Mouse (Mus musculus): Measurements from ENCODE around the gene Grm7.

Grm7 gene

DNA sequence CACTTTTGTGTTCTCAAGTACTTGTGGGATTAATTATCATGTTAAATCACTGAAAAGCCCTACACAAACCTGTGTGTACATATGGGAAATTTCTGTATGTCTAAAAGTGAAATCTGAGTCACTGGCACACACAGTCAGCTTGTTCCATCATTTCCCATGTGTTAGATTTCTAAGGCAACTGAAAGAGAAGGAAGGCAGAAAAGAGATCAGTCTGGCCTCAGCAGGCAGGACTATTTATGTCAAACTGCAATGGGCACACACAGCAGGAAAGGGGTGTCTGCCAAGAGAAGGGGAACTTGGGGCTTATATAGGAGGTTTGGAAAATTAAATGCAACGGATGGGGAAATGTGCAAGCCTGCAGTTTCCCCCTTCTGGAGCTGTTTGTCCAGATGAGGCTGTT is 913.2 kb downstream of the Grm7 start:
- no peak for DNase-seq (ENCODE audit: low spot score in 2 of 2)

DNA sequence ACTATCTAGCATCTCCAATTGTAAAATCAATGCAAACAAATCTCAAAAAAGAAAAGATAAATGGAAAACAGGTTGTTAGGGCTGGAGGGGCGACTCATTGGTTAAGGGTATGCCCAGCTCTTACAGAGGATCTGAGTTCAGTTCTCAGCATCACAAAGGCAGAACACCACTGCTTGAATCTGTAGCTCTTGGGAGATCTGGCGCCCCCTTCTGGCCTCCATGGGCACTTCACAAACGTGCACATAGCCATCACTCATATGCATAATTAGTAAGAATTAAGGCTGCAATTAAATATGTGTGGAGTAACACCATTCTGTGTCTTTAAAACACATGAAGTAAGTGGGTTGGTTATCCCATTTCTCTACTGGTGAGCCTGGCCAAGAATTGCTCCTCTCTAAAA is 914.1 kb downstream of the Grm7 start:
- DNase-seq (ENCODE audit: low spot score in 2 of 2) = no peak

DNA sequence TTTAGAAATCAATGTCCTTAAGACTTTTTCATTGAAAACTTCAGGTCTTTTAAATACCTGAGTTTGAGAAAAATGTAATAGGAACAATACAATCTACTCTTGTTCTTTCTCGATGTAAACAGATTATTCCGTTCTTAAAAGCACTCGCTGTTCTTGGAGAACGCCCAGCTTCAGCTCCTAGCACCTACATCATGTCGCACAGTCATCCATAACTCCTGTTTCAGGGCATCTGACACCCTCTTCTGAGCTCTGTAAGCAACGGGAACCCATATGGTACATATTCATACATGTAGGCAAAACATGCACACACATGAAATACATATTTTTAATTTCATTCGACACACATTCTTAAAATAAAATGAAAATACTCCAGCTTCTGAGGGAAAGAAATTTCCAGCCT is 916.0 kb downstream of the Grm7 start:
- DNase-seq (ENCODE audit: low spot score in 2 of 2) = no peak

DNA sequence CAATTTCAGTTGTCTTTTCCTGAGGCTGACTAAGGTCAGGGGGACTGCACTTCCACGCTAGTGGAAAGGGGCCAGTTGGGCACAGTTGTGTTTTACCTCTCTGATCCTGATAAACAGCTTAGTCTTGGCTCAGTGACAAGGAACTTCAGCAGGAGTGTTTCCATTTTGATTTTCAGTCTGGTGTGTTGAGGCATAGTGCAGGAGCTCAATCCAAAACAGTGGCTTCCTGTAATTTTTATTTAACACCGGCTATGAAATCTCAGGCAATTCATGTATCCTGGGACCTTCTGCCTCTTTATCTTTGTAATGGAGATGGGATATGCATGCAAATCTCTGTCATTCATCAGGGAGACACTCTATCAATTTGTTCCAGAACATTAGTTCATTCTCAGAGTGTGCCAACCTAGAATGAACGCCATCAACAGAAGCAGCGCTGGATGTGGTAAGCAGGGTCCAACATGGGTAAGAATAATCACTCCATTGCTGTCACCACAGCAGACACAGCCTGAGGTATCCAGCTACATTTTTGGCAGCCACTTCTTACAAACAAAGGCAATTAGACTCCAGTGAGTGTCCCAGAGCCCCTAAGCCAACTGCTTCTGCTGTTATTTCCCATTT is 926.2 kb downstream of the Grm7 start:
- DNase-seq (ENCODE audit: low spot score in 2 of 2) = no peak

DNA sequence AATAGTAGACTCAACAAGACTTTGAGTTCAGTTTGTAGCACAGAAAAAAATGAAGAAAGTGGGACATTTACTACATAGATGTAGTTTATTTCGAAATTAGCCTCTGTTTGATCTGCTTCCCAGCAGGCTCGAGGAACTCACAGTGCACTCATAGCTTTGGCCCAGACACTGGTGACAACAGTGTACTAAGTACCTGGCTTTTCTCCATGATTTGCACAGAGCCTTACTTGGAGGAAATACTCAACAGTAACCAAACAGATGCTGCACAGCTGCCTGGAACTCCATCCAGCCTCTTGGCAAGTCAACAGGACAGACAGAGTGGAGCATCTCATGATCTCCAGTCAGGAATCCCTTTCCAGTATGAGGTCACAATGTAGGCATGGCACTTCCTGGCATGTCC is 939.5 kb downstream of the Grm7 start:
- no peak for DNase-seq (ENCODE audit: low spot score in 2 of 2)

DNA sequence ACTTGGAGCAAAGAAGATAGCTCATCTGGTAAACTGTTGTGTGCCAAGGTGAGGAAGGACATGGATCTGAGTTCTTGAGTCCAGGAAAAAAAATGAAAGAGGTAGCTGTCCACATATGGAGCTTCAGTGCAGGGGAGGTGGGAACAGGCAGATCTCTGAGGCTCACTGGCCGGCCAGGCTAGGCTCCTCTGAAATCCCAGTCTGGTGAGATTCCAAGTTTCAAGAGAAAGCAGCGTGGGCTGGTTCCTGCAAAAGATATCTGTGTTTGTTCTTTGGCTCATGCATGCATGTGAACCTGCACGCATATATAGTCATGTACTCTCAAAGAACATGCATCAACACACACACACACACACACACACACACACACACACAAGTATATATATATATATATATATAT is 942.2 kb downstream of the Grm7 start:
- no peak for DNase-seq (ENCODE audit: low spot score in 2 of 2)

DNA sequence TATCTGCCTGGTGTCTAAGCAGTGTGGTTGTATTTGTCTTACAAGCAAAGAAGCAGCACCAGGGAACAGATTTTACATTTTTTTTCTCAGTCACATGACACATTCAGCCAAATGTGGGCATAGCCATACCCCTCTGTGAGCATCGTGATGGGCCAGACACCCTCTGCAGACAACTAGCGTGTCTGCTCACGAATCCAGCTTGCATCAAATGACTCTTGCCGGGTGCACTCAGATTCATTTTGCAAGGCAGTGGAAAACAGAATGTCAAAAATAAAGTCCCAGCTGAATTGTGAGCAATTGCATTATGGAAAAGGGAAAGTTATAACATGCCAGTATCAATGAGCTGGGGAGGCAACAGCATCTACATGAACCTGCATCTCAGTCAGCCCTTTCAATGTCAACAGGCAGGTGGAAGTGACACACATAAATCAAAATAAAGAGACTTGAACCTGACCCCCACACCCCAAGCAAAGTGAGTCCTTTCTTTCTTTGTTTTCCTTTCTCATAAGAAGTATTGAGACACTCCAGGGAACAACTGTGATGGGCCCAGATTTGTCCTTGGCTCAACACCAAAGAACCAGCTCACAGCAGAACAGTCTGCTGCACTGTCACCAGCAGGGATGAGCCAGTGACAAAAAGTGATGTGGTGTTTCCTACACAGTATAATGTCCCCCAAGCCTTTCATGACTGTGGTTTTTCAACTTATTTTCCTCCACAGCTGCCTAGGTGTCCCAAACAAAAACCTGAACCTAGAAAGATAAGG is 956.7 kb downstream of the Grm7 start:
- DNase-seq (ENCODE audit: low spot score in 2 of 2) = no peak

DNA sequence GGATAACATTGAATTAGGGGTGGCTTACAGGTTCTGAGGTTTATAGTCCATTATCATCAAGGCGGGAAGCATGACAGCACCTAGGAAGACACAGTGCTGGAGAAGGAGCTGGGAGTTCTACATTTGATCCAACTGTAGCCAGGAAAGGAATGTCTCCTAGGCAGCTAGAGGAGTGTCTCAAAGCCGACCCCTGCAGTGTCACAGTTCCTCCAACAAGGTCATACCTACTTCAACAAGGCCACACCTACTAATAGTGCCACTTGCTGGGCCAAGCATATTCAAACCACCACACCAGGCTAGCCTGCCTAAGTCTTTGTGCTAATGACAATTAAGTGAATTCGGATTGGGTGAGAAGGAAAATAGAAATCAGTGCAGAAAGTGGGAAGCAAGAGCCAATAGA is 965.0 kb downstream of the Grm7 start:
- no peak for DNase-seq (ENCODE audit: low spot score in 2 of 2)

DNA sequence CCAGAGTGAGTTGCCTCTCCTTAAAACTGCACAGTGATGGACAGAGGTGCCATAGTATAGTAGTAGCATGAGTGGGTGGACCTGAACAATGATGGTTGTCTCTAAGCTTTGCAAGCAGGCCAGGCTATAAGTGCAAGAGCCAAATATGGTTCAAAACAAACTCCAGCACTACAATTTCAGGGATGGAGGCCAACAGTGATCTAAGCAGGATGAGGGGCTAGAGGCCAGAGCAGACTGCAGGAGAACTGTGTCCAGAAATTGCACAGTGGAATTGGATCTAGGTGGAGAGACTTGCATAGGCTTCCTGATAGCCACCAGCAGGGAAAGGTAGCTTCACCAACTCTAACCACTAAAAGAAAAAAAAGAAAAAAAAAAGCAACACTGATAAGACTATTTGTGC is 968.5 kb downstream of the Grm7 start:
- no peak for DNase-seq (ENCODE audit: low spot score in 2 of 2)
